Mouse (Mus musculus): Measurements from ENCODE around the gene Pex19. TPM values are rescaled to one million over a fixed set of nuclear protein-coding genes. Genes with fewer than 3 reads are reported as not detected.

Gene Pex19
- polyA plus RNA-seq, 1 experiment from 2014 or later: 74.0 TPM

DNA sequence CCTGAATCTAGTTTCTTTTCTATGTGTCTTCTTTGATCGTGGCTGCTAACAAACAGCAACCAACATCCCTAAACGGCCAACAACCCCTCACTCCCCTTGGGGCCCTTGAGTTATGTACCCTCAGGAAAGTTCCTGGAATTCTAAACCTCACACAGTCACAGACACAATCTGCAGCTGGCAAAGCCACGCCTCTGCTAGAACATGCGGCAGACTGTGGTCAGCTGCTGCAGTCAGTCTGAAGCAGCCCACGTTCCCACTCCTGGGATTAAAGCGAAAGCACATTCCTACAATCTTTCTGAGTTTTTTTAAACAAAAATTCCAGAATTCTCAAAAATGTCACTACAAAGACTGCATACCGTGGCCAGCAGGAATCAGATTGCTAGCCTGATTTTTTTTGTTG is 7.0 kb downstream of the Pex19 start:
- DNase-seq (ENCODE audit: low spot score): no peak

DNA sequence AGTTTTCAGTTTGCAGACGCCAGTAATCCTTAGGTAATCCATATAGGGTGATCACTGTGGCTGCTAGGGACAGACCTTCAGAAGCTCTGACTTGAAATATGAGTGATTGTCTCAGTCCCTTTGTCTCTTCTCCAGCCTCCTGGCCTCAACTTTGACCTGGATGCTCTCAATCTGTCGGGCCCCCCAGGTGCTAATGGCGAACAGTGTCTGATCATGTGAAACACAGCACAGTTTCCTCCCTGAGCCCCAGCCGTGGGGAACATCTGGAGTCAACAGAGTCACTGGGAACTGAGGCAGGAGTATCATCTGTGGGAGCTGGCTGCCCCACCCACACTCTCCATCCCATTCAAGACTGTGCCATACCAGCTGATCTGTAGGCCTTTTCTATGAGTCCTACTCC is 7.5 kb downstream of the Pex19 start:
- no peak for DNase-seq (ENCODE audit: low spot score)

DNA sequence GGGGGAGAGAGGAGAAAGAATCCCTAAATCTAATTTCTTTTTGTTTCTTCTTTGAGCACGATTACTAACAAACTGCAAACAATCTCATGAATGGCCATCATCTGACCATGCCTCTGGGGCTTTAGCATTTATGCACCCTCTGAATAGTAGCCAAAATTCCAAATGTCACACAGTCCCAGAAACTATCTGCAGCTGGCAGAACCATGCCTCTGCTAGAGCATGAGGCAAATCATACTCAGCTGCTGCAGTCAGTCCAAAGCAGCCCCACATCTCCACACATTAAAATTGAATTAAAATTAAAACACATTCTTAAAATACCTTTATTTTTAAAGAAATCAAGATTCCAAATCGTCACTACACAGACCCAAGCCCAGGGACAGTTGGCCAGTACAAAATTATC is 13.6 kb downstream of the Pex19 start:
- no peak for DNase-seq (ENCODE audit: low spot score)

DNA sequence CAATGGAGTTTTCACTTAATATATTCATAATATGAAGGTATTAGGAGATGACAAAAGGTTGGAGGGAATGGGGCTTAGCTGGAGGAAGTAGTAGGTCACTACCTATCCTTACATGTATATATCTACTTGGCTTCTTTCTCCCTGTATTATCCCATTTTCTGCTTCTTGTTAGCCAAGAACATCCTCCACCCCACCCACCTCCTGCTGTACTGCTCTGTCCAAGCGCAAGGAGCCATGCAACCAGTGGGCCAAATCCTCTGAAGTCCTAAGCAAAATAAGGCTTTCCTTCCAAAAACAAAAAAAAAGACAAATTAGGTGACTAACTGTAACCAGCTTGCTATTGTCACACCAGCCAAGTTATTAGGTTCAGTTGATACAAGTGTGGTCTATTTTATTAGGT is 14.3 kb downstream of the Pex19 start:
- DNase-seq (ENCODE audit: low spot score): no peak

DNA sequence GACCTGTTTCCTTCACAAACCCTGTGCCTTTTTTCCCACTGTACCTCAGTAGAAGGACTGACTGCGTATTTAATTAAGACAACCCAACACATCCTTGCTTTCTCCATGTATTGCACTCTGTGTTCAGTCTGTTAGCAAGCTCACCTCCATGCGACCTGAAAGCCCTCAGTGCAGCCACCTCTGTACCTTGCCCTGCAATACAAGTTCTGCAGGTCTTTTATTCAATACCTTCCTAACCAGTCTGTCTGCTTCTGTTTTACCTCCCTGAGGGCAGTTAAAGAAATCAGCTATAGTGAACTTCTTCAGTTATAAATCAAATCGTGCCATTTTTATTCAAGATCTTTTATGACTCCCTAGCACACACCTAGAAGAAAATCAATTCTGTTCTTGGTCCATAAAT is 15.0 kb downstream of the Pex19 start:
- no peak for DNase-seq (ENCODE audit: low spot score)

DNA sequence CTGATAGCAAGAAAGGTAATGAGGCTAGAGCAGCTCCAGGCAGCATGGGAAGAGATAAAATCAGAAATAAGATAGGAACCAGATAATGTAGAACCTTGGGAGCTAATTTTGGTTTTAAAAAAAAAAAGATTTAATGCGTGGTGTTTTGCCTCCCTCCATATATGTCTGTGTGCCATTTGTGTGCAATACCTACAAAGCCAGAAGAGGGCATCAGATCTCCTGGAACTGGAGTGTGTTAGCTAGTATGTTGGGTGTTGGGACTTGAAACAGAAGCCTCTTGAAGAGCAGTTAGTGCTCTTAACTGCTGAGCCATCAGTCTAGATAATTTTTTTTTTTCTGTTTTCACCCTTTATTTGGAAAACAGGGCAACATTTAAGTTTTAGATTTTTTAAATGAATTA is 17.0 kb downstream of the Pex19 start:
- DNase-seq (ENCODE audit: low spot score): peak; percentile 77

DNA sequence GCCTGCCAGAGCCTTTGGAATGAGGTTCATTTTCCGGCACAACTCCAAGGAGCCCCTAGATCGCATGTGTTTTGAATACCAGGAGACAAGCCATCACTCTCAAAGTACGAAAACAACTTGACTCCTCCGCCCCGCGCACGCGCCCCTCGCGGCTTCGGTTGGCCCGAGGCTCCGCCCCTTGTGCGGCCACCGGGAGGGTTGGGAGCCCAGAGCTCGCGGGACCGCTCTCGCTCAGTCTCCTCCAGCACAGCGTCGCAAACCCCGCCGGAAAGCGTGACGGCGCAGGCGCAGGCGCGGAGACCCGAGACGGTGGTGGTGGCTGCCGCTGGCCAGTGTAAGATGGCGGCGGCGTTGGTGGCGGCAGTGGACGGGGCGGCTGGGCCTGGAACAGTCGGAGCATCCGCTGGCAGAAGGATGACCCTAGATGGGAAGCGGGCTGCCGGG is 21.3 kb downstream of the Pex19 start, which contains the start of gene Dcaf8:
Gene Dcaf8, plus strand, starts transcription at position 250 of the 444 bp plus-strand sequence.
- DNase-seq (ENCODE audit: low spot score): peak; percentile 98

DNA sequence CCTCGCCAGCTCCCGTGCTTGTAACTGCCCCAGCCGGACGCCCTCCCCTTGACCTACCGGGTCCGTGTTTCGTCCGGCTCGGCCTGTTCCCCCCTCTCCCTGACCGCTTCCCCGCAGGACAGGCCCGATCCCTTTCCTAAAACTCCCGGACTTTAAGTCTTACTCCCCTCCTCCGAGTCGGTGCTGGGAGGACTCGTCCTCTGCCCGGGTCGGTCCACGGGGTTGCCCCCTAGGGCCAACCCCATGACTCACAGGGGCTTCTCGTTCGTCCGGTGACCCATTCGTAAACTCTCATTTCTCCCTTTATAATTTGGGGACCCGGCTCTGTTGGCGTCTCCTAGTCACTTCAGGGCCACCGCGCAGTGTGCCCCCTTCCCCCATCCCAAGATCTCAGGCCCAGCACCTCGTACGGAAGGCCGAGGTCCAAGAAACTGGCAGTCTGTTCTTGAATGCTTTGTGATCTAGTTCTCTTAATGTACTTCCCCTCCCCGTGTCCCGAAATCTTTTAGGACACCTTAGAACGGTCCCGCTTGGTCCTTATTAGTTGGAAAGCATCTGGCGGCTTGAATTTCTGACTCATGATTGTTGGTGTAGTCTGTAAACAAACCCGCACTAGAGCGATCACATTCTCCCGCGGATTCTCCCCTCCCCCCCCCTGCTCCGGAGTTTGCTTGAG is 21.9 kb downstream of the Pex19 start:
- DNase-seq (ENCODE audit: low spot score): peak; percentile 64

DNA sequence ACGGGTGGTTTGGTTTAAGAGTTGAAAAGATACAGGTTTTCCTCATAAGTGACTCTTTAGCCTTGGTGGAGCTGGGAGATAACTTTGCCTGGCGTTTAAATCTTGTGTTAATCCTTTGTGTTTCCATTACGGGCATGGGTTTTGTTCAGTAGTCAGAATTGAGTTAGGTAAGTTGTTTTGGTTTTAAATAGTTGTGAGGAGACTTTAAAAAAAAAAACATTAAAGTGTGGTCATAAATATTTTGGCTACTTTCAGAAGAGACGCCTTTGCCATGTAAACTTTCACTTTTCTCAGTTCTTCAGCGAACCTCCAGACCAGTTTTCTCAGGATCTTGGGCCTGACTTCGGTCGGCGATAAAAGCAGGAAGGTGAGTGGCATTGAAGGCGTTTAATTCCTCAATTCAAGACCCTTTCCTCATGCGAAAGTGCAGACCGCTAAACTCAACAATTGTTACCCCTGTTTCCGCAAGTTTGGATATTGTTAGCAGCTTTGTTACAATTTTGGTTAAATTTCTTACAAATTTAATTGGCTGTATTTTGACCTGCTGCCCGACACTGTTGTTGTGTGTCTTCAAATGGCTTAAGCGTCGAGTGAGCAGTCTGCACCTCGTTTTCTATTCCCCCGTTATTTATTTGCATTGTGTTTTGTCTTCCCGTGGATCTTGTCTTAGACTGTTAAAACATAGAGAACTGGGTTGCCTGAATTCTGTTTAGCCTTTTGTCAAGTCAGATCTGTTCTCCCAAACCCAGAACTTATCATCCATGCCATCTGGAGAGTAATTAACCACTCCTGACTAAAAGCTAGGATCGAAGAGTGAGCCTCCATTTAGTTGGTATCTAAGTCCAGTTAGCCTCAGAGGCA is 22.6 kb downstream of the Pex19 start:
- peak; percentile 29 for DNase-seq (ENCODE audit: low spot score)

DNA sequence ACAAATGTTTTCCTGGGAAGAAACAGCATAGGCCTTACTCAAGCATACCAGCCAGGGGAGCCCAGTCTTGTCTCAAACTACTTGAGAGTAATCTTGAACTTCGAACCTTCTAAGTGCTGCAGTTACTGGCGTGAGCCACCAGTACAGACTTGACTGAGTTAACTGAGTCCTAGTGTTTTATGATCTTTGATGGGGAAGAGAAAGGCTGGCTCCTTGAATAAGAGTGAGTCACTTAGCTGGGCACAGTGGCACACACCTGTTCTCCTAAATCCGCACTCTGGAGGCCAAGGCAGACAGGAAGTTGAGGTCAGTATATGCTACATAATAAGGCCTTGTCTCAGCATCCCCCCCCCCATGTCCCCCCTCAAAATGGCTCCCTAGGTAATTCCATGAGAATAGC is 28.0 kb downstream of the Pex19 start:
- no peak for DNase-seq (ENCODE audit: low spot score)

DNA sequence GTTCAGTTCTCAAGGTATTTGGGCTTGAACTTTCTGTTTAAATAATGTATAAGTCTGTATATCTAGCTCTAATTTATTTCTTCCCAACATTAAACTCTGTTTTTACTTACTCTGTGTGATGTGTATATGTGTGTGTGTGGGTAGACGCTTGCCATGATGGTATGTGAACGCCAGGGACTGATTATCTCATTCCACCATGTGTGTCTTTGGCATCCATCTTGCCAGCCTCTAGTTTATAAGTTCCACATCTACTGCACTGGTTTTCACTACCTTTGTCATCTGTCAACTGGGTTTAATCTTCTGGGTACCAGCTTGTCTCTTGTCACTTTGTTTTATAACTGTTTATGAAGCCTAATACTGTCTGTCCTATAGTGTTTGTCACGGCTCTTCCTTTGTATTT is 29.0 kb downstream of the Pex19 start:
- DNase-seq (ENCODE audit: low spot score): no peak

DNA sequence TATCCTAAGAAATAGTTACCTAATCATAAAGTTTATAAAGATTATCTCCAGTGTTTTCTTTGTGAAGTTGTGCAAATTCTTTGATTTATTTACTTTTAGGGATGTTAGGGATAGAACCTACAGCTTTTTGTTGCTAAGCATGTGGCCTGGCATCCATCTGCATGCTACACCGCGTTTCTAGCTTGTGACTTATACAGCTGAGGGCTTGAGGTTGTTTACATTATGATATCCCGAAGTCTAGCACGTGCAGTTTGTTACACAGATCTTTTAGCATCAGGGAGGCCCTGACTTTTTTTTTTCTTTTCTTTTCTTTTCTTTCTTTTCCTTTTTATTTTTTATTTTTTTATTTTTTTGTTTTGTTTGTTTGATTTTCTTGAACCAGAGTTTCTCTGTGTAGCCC is 33.4 kb downstream of the Pex19 start:
- no peak for DNase-seq (ENCODE audit: low spot score)

DNA sequence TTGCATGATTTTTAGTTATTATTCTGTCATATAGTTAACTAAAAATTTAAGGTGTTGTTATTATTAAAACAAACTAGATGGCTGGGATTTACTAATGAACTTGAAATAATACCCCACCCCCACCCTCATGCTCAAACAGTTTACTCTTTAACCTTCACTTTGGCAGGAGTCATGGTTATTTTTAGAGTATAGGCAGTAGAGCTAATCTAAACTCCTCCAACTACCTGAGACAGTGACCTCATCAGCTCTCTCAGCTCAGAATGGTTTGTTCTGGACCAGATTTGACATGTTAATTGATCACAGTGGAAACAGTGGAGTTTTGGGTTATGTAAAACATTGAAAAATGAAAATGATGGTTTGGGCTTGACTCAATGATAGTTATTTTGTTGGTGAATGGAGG is 34.0 kb downstream of the Pex19 start:
- no peak for DNase-seq (ENCODE audit: low spot score)

DNA sequence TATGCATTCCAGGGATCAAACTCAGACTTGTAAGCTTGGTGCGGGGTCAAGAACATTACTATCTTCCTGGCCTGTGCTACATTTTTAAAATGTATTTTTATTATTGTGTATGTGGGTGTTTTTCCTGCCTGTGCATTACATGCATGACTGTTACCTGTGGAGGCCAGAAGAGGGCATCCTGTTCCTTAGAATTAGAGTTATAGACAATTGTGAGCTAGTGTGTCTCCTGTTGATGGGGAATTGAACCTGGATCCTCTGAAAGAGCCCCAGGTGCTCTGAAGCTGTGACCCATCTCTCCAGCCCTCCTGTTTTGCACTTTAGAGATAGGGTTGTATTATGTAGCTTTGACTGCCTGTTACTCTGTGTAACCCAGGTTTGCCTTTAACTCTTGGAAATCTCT is 35.5 kb downstream of the Pex19 start:
- peak; percentile 15 for DNase-seq (ENCODE audit: low spot score)

DNA sequence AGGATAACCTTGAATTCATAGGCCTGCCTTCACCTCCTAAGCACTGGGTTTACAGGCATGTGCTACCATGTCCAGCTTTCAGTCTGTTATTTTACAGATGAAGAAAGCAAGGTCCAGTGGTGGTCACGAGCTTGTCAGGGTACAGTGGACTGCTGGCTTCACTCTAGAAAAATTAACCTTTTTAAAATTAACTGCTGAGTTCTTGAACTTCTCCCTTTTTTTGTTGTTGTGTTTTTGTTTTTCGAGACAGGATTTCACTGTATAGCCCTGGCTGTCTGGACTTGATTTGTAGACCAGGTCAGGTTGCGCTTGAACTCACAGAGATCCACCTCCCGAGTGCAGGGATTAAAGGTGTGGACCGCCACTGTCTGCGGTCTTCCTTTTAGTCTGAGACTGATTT is 36.4 kb downstream of the Pex19 start:
- DNase-seq (ENCODE audit: low spot score): no peak

DNA sequence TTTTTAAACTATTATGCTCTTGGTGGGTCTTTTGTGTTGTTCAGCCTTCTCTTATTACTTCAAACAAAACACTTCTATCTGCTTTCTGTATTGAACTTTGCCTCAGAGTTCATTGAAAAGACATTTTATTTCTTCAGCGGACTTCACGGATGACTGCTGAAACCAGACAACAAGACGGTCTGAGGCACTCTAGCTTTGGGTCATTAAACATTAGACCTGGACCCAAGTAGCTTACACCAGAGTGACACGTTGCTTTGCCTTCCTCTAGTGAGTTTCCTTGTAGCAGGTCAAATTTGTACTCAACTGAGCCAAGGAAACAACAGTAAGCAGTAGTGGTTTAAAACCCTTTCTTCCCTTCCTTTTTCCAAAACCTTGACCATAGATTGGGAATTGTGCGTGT is 41.4 kb downstream of the Pex19 start:
- no peak for DNase-seq (ENCODE audit: low spot score)

DNA sequence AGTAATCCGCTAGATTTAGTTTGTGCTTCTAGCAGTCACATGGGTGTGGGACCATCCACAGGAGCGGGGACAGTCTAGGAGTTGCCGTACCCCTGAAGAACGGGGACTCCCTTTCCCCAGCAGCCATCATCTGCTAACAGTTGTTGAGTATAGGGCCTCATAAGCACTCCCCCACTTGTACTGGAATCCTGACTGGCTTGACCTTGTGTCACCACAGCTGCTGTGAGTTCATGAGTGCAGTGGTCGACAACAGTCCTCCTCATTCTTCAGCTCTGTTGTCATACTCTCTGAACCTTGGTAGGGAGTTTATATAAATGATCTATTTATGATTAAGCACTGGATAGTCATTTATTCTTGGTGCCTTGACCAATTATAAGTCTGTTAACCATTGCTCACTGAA is 43.3 kb downstream of the Pex19 start:
- no peak for DNase-seq (ENCODE audit: low spot score)

DNA sequence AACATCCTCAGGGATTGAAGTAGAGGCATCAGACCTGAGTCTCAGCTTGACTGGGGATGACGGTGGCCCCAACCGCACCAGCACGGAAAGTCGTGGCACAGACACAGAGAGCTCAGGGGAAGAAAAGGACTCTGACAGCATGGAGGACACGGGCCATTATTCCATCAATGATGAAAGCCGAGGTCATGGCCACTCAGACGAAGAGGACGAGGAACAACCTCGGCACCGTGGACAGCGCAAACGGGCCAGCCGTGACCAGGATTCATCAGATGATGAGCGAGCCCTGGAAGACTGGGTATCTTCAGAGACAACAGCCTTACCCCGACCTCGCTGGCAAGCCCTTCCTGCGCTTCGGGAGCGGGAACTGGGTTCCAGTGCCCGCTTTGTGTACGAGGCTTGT is 45.8 kb downstream of the Pex19 start:
- no peak for DNase-seq (ENCODE audit: low spot score)

DNA sequence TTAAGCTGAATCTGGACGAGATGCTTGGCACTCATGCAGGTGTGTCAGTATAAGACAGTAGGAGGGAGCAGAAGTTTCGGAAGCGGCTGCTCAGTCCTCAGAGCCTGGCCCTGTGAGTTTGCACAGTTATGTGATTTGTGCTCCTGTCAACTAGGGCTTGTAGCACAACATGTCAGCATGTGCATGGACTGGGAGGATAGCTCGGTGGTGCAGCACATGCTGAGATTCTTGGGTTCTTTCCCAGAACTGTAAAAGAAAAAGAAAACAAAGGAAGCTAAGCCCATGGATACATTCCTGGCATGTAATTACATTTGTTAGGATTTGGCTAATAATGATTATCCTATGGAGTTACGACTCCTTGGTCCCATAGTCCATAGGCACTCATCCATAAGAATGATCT is 46.6 kb downstream of the Pex19 start:
- no peak for DNase-seq (ENCODE audit: low spot score)

DNA sequence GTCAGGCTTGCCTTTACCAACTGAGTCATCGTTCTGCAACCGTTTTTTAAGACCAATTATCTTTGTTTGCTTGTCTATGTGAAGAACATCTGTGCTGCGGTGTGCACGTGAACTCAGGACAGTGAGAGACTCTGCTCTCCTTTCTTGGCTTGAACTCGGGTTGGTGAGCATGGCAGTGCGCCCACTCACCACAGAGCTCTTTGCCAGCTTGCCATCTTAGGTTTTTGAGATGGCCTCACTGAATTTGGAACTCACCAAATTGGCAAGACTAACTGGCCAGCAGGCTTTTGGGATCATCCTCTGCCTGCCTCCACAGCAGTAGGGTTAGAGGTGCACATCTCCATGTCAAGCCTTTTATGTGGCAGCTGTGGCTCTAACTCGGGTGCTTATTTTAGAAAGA is 51.2 kb downstream of the Pex19 start:
- no peak for DNase-seq (ENCODE audit: low spot score)

DNA sequence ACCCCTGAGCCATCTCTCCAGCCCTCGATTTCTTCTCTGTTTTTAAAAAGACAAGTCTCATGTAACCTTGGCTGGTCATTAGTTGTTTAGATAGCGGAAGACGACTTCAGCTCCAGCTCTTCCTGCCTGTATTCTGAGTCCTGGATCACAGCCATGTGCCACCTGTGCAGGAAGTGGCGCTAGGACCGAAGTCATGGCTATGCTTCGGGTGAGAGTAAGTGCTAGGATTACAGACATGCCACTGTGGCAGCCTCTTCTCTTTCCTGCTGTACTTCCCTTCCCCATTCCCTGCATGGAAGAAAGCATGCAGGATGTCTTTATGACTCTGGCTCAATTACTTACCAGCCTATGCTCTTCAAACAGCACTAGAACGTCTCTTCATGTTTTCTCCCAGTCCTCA is 52.5 kb downstream of the Pex19 start:
- DNase-seq (ENCODE audit: low spot score): no peak

DNA sequence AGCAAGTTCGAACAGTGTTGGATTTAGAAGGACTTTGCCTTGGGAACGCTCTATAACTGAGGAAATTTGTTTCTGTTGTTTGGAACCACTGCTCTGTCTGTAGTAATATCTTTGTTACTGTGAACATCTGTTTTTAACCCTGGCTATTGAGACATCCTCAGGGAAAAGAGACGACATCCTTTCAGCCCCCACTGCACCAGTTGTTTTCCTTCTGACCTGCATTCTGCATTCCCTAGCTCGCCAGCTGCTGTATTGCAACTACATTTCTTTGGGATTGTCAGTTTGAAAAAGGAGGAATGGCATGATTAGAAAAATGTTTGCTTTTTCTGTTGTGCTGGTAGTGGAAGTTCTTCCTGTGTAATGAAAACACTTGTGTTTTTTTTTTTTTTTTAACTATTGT is 54.3 kb downstream of the Pex19 start:
- no peak for DNase-seq (ENCODE audit: low spot score)

DNA sequence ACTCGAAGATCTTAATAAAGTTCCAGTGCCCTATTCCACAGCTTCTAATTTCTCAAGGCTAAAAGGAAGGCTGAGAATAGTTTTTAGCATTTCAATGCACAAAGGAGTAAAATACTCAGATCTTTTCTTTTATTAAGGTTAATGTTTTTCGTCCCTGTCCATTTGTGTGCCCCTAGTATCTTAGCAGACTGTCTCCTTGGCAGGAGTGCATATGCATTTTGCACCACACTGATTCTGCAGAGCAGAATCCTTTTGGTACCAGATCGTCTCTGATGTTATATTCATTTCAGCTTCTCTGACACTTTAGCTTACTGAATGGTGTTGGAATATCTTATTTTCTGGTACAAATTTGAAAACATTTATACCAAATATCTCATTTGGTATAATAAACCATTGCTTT is 55.2 kb downstream of the Pex19 start:
- DNase-seq (ENCODE audit: low spot score): no peak
